Mouse (Mus musculus): ENCODE results near the gene Nat8f1.
"Not testable (repeated sequence)": the region's sequence is repeated elsewhere in the genome, so short reads cannot be mapped to it uniquely, and the experiment has no call there.

Gene Nat8f1

GRCm38 (mm10) chr6:85908341-85908740 is 7.1 kb downstream of the Nat8f1 start:
- DNase-seq (ENCODE audit: low read depth, low spot score): no peak

GRCm38 (mm10) chr6:85906911-85907351 is 8.6 kb downstream of the Nat8f1 start:
- not testable (repeated sequence) for DNase-seq (ENCODE audit: low read depth, low spot score)

GRCm38 (mm10) chr6:85904642-85905061 is 10.8 kb downstream of the Nat8f1 start, which contains the start of gene Nat8f4:
TSS of gene Nat8f4 (minus strand) at chr6:85904884.
- peak; percentile 77 for DNase-seq (ENCODE audit: low read depth, low spot score)

GRCm38 (mm10) chr6:85902303-85902702 is 13.2 kb downstream of the Nat8f1 start:
- DNase-seq (ENCODE audit: low read depth, low spot score): no peak

GRCm38 (mm10) chr6:85898596-85899475 is 16.7 kb downstream of the Nat8f1 start:
- DNase-seq (ENCODE audit: low read depth, low spot score): not testable (repeated sequence)

GRCm38 (mm10) chr6:85895061-85895648 is 20.3 kb downstream of the Nat8f1 start:
- DNase-seq (ENCODE audit: low read depth, low spot score): not testable (repeated sequence)

GRCm38 (mm10) chr6:85888961-85889360 is 26.5 kb downstream of the Nat8f1 start:
- no peak for DNase-seq (ENCODE audit: low read depth, low spot score)

GRCm38 (mm10) chr6:85884311-85884710 is 31.2 kb downstream of the Nat8f1 start:
- no peak for DNase-seq (ENCODE audit: low read depth, low spot score)

GRCm38 (mm10) chr6:85883246-85883645 is 32.2 kb downstream of the Nat8f1 start:
- not testable (repeated sequence) for DNase-seq (ENCODE audit: low read depth, low spot score)

GRCm38 (mm10) chr6:85869006-85869405 is 46.5 kb downstream of the Nat8f1 start, which contains the start of gene Nat8f2:
TSS of gene Nat8f2 (minus strand) at chr6:85869158.
- not testable (repeated sequence) for DNase-seq (ENCODE audit: low read depth, low spot score)

GRCm38 (mm10) chr6:85867726-85868690 is 47.5 kb downstream of the Nat8f1 start:
- no peak for DNase-seq (ENCODE audit: low read depth, low spot score)

GRCm38 (mm10) chr6:85866995-85867394 is 48.5 kb downstream of the Nat8f1 start:
- DNase-seq (ENCODE audit: low read depth, low spot score): not testable (repeated sequence)

- DNase-seq (ENCODE audit: low read depth, low spot score): not testable (repeated sequence)
Observed at GRCm38 (mm10) chr6:85866166-85866565, 49.3 kb downstream of the Nat8f1 start.

- DNase-seq (ENCODE audit: low read depth, low spot score): not testable (repeated sequence)
Observed at GRCm38 (mm10) chr6:85864900-85865639, 50.4 kb downstream of the Nat8f1 start.

- DNase-seq (ENCODE audit: low read depth, low spot score): no peak
Observed at GRCm38 (mm10) chr6:85863840-85864239, 51.6 kb downstream of the Nat8f1 start.

- DNase-seq (ENCODE audit: low read depth, low spot score): no peak
Observed at GRCm38 (mm10) chr6:85863136-85863535, 52.4 kb downstream of the Nat8f1 start.

GRCm38 (mm10) chr6:85862565-85862964 is 52.9 kb downstream of the Nat8f1 start:
- DNase-seq (ENCODE audit: low read depth, low spot score): no peak

- no peak for DNase-seq (ENCODE audit: low read depth, low spot score)
Observed at GRCm38 (mm10) chr6:85861247-85861646, 54.2 kb downstream of the Nat8f1 start.

Measured in CD4-positive helper T cell, adult 2 months (primary cell).